Mouse (Mus musculus) liver, adult (tissue): ENCODE results near the gene Trim71.
A peak's percentile ranks its signal among the peaks of the same experiment; 100 is the strongest.

ENCODE experiments used
- GATA4 ChIP-seq: IDR thresholded peaks from 2 replicates; pipeline ENCODE4 v1.6.1; 2014; ENCODE audit warnings: mild to moderate bottlenecking, low read length; ENCODE audit not compliant: insufficient replicate concordance

Trim71 gene

DNA sequence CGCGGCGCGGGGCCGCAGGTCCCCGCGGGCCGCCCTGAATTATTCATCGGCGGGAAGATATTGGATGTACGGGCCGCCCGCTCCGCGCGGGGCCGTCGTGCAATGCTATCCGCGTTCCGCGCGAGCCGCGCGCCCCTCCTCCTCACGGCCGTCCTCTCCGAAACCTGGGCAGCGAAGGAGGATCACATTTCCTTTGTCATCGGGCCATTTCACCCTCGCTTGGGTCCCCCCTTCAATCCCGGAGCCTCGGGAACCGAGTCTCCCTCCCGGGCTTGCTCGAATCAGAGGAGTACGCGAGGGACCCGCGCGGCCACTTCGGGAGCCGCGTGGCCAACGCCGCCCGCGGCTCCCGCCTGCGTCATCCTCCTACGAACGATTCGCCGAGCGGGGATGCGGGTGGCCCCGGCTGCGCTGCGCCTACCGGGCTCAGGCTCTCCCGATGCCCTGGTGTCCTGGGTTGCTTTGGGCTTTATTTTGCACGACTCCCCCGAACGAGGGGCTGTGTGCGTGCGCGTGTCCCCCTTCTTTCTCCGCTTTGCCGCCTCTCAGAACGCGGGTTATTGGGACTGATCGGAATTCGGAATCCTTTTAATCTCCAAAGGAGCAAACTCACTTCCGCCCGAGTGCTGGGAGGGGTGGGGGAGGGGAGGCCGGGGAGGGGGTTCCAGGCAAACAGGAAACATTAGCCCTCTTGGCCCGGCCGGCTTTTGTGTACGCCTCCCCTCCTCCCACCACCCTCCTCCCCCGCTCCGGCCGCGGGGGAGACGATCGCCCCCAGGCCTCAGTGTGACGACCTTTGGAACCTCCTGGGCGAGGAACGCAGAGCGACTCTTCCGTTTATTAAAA is at the start of gene Trim71:
TSS of gene Trim71 (minus strand) at position 609 of the 846 bp plus-strand sequence.
- TF ChIP-seq GATA4: no peak

DNA sequence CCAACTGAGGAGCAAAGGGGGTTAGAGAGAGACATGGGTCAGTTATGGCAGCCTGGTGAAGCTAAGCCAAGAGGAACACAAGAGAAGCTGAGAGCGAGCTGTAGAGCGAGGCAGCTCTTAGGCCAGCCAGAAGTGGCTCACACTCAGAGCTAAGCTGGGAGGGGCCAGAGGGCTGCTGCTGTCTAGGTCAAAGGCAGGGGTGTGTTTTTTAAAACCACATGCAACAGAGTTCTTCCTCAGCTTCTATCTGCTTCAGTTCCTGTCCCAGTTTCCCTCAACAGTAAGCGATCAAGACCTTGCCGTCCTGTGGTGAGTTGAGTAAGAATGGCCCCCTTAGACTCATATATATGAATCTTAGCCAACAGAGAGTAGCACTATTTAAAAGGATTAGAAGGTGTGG is 48.9 kb upstream of the Trim71 start:
- TF ChIP-seq GATA4: no peak

DNA sequence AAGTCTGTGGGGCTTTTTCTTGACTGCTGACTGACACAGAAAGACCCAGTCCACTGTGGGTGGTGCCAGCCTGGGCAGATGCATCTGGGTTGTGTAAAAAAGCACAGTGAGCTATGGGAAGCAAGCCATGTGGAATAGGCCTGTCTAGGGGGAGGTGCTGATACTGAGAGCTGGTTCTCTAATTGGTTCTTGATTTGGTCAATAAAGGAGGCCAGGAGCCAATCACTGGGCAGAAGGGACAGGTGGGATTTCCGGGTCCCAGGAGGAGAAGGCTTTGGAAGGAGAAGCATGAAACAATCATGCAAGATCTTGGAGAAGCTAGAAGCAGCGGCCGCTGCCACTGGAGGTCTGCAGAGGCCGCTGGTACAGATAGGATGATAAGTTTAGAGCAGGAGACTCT is 48.4 kb upstream of the Trim71 start:
- TF ChIP-seq GATA4: no peak

DNA sequence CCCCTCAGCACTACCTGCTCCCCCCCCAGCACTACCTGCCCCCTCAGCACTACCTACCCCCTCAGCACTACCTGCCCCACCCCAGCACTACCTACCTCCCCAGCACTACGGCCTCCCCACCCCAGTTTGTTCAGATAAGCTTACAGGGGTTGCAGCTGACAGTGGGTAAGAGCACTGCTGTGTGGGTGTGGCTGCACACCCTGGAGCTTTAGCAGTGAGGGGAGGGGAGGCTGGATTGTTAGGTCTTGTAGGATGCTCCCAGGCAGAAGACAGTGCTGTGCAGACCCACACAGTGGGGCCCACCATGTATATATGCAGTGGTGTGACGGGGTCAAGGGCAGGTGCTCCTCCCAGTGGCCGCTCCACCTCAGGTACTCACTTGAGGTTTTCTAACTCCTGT is 46.1 kb upstream of the Trim71 start:
- TF ChIP-seq GATA4: no peak

DNA sequence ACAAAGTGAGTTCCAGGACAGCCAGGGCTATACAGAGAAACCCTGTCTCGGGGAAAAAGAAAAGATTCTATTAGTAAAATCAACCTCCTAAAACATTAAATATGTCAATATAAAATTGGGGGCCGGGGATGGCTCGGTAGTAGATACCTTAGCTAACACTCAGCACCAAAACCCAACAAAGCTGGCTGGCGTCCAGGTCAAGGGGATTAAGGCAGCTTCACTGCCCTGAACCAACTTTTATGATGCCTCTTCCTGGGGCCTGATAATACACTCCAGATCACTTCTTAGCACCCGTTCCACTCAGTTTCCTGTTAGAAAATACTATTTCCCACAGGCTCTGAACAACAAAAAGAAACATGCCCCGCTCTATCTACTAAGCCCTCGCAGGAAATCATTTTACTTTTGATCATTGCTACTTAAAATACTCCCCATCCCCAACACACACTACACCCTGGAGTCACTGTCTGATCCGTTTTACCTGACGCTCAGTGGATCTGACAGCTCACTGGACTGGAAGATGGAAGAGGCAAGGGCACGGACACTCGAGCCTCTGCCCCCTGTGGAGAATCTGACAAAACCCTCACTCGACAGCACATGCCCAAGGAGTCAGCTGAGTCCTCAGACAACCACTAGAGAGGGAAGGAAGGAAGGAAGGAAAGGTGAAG is 39.8 kb upstream of the Trim71 start:
- TF ChIP-seq GATA4: no peak

DNA sequence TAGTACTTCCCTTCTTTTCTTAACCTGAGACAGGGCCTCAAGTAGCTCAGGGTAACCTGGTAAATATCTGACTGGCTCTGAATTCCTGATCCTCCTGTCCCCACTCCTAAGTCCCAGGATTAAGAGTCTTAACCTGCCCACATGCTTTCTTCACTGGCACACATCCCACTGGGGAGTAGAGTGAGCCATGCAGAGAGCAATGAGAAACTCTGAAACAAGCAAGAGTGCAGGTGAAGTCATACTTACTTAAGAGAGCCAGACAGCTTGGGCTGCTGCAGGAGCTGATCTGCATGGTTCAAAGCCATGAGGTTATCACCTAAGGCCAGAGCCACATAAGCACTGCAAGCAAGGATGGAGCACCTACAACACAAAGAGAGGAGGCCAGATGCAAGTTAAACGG is 36.9 kb upstream of the Trim71 start:
- no peak for TF ChIP-seq GATA4

DNA sequence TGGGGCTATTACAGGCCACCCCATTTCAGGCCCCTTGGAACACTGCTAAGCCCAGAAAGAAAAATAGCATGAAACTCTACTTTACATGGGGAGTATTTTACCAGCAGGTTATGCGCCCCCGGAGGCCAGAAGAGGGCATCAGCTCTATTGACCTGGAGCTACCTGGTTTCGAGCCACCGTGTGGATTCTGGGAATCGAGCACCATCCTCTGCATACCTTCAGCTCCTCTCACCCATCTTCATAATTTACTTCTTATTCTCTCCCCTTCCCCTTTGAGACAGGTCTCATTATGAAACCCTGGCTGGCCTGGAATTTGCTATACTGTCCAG is 20.8 kb upstream of the Trim71 start:
- TF ChIP-seq GATA4: no peak

DNA sequence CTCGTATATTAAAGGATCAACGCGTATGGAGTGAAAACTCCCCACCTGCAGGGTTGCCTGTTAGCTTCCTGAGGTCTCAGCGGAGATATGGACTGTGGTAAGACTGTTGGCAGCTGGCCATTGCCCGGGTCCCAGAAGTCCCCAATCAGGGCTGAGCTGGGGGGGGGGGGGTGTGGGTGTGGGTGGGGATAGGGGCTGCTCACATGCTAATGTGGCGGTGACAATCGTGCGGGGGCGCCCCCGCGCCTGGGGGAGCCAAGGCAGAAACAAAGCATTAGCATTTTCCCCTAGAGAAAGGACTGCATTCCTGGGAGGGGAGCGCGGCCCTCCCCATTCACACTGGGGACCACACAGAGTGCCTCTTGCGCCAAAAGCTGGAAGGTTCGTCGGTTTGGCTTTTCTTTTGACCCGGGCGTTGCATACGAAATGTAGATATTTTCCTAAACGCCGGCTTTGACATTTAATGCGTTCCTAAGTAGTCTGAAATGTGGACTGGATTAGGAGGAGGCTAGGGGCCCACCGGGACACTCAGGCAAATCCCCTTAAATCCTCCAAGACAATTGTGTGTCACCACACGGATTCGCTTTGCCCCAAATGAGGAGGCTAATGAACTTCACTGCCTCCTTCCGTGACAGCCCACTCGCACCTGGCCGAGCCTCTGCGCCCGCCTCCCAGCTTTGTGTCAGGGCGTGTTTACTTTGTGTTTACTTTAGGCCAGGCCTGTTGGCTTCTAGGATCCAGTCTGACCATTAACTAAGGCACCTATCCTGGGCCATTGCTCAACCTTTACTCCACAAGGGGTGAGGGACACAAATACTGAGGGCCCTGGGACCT is 20.2 kb upstream of the Trim71 start:
- TF ChIP-seq GATA4: no peak

DNA sequence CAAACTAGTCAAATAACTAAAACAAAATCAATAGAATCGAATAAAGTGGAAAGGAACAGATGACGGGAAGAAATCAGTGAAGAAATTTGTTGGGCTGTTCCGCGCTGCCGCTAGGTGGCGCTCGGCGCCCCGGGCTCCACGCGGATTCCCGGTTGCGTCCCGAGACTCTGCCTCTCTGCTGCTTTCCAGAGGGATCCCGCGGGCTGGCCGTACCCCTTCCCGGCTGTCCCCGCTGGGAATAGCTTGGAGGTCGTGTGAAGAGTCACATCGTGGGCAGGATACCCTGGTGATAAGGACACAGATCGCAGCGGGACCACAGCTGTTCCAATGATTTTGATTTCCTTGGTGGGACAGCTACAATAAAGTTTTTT is 19.6 kb upstream of the Trim71 start:
- TF ChIP-seq GATA4: no peak

DNA sequence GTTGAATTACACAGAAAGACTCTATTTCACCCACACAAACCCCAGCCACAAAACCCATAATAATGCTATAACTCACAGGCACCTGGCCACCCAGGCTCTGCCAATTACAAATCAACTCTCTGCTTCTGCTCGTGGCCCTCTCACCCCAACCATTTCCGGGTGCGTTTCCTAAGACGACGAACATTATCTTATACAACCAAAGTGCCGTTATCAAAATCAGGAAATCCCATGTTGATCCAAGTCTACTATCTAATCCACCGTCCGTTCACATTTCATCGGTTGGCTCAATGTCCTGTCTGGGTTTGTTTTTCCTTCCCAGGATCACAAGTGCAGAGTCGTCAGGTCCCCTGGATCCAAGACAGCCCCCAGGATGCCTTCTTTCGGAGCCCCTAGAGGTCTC is 14.5 kb upstream of the Trim71 start:
- TF ChIP-seq GATA4: peak; percentile 92; the same call in 1 of the 2 replicates

DNA sequence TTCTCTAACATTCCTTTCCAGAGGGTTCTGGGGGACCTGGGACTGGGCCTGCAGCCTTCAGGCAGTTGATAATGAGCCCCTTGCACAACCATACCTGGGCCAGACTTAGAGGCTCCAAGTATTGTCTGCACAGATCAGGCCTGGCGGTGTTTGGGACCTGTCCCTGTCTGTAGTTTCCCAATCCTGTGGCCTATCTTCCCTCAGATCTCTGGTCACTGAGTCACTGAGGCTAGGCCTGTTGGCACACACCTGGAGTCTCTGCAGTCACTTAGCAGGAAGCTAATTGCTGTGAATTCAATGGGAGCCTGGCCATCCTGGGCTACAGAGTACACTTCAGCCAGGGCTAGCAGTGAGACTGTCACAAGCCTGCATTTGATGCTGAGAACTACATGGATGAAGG is 11.8 kb upstream of the Trim71 start:
- no peak for TF ChIP-seq GATA4

DNA sequence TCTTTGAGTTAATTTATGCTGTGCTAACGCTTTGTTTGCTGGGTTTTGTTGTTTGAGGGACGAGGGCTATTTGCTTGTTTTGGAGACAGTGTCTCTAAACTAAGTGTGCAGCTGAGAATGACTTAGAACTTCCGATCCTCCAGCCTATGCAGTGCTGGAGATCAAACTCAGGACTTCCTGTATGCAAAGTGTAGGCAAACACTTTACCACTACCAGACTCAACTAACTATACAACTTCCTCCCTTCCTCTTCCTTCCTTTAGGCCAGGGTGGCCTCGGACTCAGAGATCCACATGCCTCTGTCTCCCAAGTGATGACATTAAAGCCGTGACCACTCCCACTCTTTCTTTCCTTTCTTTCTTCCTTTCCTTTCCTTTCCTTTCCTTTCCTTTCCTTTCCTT is 9.4 kb upstream of the Trim71 start:
- no peak for TF ChIP-seq GATA4

DNA sequence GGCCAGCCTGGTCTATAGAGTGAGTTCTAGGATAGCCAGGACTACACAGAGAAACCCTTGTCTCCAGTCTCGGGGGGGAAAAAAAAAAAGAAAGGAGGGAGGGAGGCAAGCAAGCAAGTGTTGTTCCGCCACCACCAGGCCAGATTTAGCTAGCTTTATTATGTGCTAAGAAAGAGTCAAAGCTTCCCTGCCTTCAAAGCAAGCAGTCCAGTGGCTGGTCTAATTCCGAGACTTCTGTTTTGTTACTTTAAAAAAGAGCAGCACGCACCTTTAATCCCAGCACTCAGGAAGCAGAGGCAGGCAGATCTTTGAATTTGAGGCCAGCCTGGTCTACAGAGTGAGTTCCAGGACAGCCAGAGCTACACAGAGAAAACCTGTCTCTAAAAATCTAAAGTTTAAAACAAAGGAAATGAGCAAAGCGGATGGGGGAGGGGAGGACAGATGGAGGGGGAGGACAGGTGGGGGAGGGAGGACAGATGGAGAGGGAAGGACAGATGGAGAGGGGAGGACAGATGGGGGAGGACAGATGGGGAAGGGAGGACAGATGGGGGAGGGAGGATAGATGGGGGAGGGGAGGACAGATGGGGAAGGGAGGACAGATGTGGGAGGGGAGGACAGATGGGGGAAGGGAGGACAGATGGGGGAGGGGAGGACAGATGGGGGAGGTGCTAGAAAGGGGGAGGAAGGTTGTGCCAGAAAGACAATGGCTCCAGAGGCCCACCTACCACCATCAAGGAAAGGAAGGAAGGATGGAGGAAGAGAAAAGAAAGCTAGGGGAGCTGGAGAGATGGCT is 4.7 kb upstream of the Trim71 start:
- TF ChIP-seq GATA4: no peak

DNA sequence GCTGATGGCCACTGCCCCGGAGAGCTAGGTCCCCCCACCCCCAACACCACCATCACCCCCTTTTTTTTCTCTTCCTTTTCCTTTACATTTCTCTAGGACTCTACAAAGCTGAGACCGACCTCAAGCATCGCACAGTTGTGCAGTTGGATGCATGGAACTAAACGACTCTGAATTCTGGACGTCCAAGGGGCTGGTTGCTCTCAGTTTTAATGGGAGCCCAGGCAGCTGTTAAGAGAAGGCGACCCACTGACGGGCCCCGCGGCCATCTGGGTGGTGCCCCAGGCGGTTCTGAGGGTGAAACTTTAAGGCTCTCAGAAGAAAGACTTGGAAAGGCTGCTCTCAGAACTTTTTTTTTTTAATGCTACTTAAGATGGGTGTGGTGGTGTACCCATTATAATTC is 498 bp upstream of the Trim71 start:
- no peak for TF ChIP-seq GATA4
